Mouse (Mus musculus): ENCODE measurements at regions not wholly inside any gene's neighbourhood (a gene's known extent, or its start where the extent isn't known, plus 50 kb on each side); places are given as distances from the start of the nearest gene placed in this dataset.

DNA sequence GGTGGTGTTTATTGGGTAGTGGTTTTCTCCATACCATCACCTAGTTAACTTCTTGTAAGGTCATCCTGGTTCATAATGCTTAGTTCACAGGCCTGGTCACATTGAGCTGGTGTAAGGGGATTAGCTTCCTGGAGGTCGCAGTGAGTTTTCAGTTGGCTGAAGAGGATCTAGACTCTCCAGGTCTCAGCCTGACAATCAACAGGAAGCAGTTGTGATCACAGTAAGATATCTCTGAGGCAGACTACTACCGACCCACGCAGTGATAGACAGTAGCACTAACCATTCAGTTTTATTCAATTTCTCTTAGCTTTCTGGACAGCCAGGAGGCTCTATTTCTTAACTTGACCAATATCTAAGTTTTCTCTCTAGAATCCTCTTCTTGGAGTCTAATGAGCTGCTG, 108.5 kb upstream of the Prdm1 start:
- DNase-seq (ENCODE audit: low spot score) (no peak), ATAC-seq (ENCODE audit: low FRiP score, low read depth) (no peak)
- Histone ChIP-seq H3K9ac (ENCODE audit: low read depth, low read length, severe bottlenecking) (no peak overlapping the region), H3K4me3 (replicated peaks; ENCODE audit: low read length) (no peak overlapping the region), H3K36me3 (ENCODE audit: control insufficient read depth, insufficient read depth, low read length) (no peaks in the 10 kb centered on the region), H3K4me2 (replicated peaks; ENCODE audit: low read depth, low read length, severe bottlenecking) (no peak overlapping the region), H3K4me1 (ENCODE audit: control insufficient read depth, insufficient read depth, low read length) (no peaks in the 10 kb centered on the region), H3K9me3 (ENCODE audit: control insufficient read depth, low read length) (no peaks in the 10 kb centered on the region), H3K27ac (replicated peaks; ENCODE audit: low read depth, low read length) (no peak overlapping the region), H3K27me3 (ENCODE audit: control insufficient read depth, insufficient read depth, low read length) (no peaks in the 10 kb centered on the region)
- 85% methylated on average over 3 of the region's 3 CpGs for WGBS
- TF ChIP-seq POLR2A (IDR thresholded peaks at IDR 0.05; ENCODE audit: borderline replicate concordance, extremely low read depth, insufficient read depth, insufficient read length): no peak

DNA sequence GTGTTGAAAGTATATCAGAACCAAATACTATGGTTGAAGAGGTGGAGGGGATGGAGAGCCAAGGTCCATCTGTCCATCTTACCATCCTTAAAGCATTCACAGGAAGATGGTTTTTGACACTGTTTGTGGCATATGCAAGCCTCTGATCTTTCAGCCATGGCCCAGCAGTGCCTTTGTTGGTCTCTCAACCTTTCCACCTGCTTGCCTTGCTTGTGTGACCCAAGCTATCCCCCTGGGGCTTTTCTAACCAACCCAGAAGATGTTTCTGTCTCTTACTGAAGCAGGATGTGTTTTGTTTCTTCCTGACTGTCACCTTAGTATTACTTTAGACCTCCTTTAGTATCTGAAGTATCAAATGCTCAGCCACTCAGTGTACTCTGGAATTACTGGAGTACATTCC, 107.8 kb upstream of the Prdm1 start:
- DNase-seq (ENCODE audit: low spot score) (no peak), ATAC-seq (ENCODE audit: low FRiP score, low read depth) (no peak)
- no peak for TF ChIP-seq POLR2A (IDR thresholded peaks at IDR 0.05; ENCODE audit: borderline replicate concordance, extremely low read depth, insufficient read depth, insufficient read length)
- Histone ChIP-seq H3K4me3 (replicated peaks; ENCODE audit: low read length) (no peak overlapping the region), H3K27ac (replicated peaks; ENCODE audit: low read depth, low read length) (no peak overlapping the region), H3K4me1 (ENCODE audit: control insufficient read depth, insufficient read depth, low read length) (no peaks in the 10 kb centered on the region), H3K9ac (ENCODE audit: low read depth, low read length, severe bottlenecking) (no peak overlapping the region), H3K27me3 (ENCODE audit: control insufficient read depth, insufficient read depth, low read length) (no peaks in the 10 kb centered on the region), H3K36me3 (ENCODE audit: control insufficient read depth, insufficient read depth, low read length) (no peaks in the 10 kb centered on the region), H3K4me2 (replicated peaks; ENCODE audit: low read depth, low read length, severe bottlenecking) (no peak overlapping the region), H3K9me3 (ENCODE audit: control insufficient read depth, low read length) (no peaks in the 10 kb centered on the region)

DNA sequence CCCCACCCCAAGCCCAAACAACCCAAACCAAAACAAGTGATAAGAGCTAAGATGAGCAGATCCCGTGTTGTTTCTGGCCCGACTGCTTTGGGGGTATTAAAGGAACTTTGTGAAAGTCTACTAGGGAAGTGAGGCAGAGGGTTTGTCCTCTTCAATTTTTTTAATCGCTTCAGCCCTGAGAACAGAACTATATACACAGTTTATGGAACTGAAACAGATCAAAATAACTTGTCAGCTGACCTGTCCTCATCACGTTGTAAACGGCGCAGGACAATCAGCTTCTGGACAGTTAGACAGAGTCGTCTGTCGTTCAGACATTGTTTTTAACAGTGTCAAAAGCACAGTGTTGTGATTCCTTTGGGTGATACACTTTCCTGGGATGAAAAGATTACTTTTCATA, 103.3 kb upstream of the Prdm1 start:
- TF ChIP-seq POLR2A (IDR thresholded peaks at IDR 0.05; ENCODE audit: borderline replicate concordance, extremely low read depth, insufficient read depth, insufficient read length): no peak
- WGBS: 79% methylated on average over 8 of the region's 8 CpGs
- Histone ChIP-seq H3K4me3 (replicated peaks; ENCODE audit: low read length) (no peak overlapping the region), H3K4me1 (ENCODE audit: control insufficient read depth, insufficient read depth, low read length) (0 out of 2 replicates have a peak, but pooled peaks cover 7% of the 10 kb centered on the region), H3K27me3 (ENCODE audit: control insufficient read depth, insufficient read depth, low read length) (no peaks in the 10 kb centered on the region), H3K27ac (replicated peaks; ENCODE audit: low read depth, low read length) (no peak overlapping the region), H3K9ac (ENCODE audit: low read depth, low read length, severe bottlenecking) (no peak overlapping the region), H3K9me3 (ENCODE audit: control insufficient read depth, low read length) (no peaks in the 10 kb centered on the region), H3K36me3 (ENCODE audit: control insufficient read depth, insufficient read depth, low read length) (no peaks in the 10 kb centered on the region), H3K4me2 (replicated peaks; ENCODE audit: low read depth, low read length, severe bottlenecking) (no peak overlapping the region)
- no peak for ATAC-seq (ENCODE audit: low FRiP score, low read depth)
- DNase-seq (ENCODE audit: low spot score): no peak

DNA sequence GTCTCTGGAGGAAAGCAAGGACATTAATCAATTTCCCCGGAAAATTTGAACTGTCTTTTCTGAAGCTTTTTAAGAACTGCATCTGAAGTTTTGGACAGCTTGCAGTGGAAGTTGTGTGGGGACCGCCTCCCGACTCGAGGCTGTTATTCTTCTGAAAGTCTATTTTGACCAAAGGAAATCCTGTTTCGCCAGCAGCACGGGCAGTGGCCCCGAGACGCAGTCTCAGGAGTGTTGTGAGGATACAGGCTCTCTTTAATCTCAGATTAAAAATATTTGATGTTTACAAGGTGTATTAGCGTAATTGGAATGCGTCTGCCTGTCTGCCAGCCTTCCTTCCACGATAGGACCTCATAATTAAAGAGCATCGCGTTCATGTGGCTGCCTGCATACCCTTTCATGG, 102.2 kb upstream of the Prdm1 start:
- H3K27ac ChIP-seq (replicated peaks; ENCODE audit: low read depth, low read length): no peak overlapping the region
- no peaks in the 10 kb centered on the region for H3K36me3 ChIP-seq (ENCODE audit: control insufficient read depth, insufficient read depth, low read length)
- DNase-seq (ENCODE audit: low spot score) (no peak), ATAC-seq (ENCODE audit: low FRiP score, low read depth) (no peak)
- no peaks in the 10 kb centered on the region for H3K9me3 ChIP-seq (ENCODE audit: control insufficient read depth, low read length)
- TF ChIP-seq POLR2A (IDR thresholded peaks at IDR 0.05; ENCODE audit: borderline replicate concordance, extremely low read depth, insufficient read depth, insufficient read length): no peak
- WGBS: 24% methylated on average over 13 of the region's 13 CpGs
- H3K4me2 ChIP-seq (replicated peaks; ENCODE audit: low read depth, low read length, severe bottlenecking): peak overlapping the region; percentile 22; the same call in 1 of the 2 replicates
- H3K9ac ChIP-seq (ENCODE audit: low read depth, low read length, severe bottlenecking): 0 out of 2 replicates have a peak overlapping the region, but pooled peaks have one; percentile 12
- 0 out of 2 replicates have a peak, but pooled peaks cover 7% of the 10 kb centered on the region for H3K4me1 ChIP-seq (ENCODE audit: control insufficient read depth, insufficient read depth, low read length)
- H3K4me3 ChIP-seq (replicated peaks; ENCODE audit: low read length): no peak overlapping the region
- no peaks in the 10 kb centered on the region for H3K27me3 ChIP-seq (ENCODE audit: control insufficient read depth, insufficient read depth, low read length)

DNA sequence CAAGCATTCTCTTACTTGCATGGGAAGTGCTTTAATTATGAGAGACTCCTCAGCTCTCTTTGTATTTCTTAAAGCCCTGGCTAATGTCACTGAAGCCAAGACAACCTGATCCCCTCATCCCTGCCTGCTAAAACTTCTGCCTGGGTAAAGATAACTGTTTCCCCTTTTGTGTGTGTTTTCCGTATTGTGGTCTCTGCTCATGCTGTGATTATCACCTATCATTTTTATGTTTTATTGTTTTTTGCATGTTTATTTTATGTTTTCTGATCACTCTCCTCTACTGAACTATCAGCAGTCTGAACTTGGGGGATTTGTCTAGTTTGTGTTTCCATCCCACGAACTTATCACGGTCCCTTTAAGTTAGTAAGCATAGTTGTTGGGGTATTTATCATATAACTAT, 100.1 kb upstream of the Prdm1 start:
- no peak overlapping the region for H3K4me3 ChIP-seq (replicated peaks; ENCODE audit: low read length)
- TF ChIP-seq POLR2A (IDR thresholded peaks at IDR 0.05; ENCODE audit: borderline replicate concordance, extremely low read depth, insufficient read depth, insufficient read length): no peak

DNA sequence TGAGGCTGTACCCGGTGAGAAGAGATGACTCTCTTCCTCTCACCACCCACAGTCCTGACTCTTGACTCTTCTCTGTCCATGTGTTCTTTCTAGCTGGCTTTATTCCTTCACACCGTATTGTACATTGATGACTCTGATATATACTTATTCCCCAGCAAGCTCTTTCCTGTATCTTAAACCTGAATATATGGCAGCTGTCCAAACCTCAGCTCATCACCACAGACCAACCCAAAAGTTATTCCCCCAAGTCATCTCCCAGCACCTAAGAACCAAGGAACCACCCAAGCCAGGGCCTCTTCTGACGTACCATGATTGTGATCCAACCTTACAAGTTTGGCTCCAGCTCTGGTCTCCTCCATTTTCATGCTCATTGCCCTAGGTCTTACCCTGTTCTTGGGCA, 99.1 kb upstream of the Prdm1 start:
- TF ChIP-seq POLR2A (IDR thresholded peaks at IDR 0.05; ENCODE audit: borderline replicate concordance, extremely low read depth, insufficient read depth, insufficient read length): no peak
- H3K4me3 ChIP-seq (replicated peaks; ENCODE audit: low read length): no peak overlapping the region
- DNase-seq (ENCODE audit: low spot score) (no peak), ATAC-seq (ENCODE audit: low FRiP score, low read depth) (no peak)
- H3K27me3 ChIP-seq (ENCODE audit: control insufficient read depth, insufficient read depth, low read length): no peaks in the 10 kb centered on the region
- no peak overlapping the region for H3K27ac ChIP-seq (replicated peaks; ENCODE audit: low read depth, low read length)
- no peaks in the 10 kb centered on the region for H3K9me3 ChIP-seq (ENCODE audit: control insufficient read depth, low read length)
- no peak overlapping the region for H3K4me2 ChIP-seq (replicated peaks; ENCODE audit: low read depth, low read length, severe bottlenecking)
- no peak overlapping the region for H3K9ac ChIP-seq (ENCODE audit: low read depth, low read length, severe bottlenecking)
- 0 out of 2 replicates have a peak, but pooled peaks cover 7% of the 10 kb centered on the region for H3K4me1 ChIP-seq (ENCODE audit: control insufficient read depth, insufficient read depth, low read length)
- H3K36me3 ChIP-seq (ENCODE audit: control insufficient read depth, insufficient read depth, low read length): no peaks in the 10 kb centered on the region
- 92% methylated on average over 3 of the region's 3 CpGs for WGBS

More for the DNA sequence above, 100.1 kb upstream of the Prdm1 start:
- 88% methylated on average over 3 of the region's 3 CpGs for WGBS
- no peak overlapping the region for H3K9ac ChIP-seq (ENCODE audit: low read depth, low read length, severe bottlenecking)
- no peak overlapping the region for H3K27ac ChIP-seq (replicated peaks; ENCODE audit: low read depth, low read length)
- no peaks in the 10 kb centered on the region for H3K27me3 ChIP-seq (ENCODE audit: control insufficient read depth, insufficient read depth, low read length)
- H3K9me3 ChIP-seq (ENCODE audit: control insufficient read depth, low read length): no peaks in the 10 kb centered on the region
- H3K4me1 ChIP-seq (ENCODE audit: control insufficient read depth, insufficient read depth, low read length): 0 out of 2 replicates have a peak, but pooled peaks cover 7% of the 10 kb centered on the region
- ATAC-seq (ENCODE audit: low FRiP score, low read depth) (no peak), DNase-seq (ENCODE audit: low spot score) (no peak)
- no peak overlapping the region for H3K4me2 ChIP-seq (replicated peaks; ENCODE audit: low read depth, low read length, severe bottlenecking)
- H3K36me3 ChIP-seq (ENCODE audit: control insufficient read depth, insufficient read depth, low read length): no peaks in the 10 kb centered on the region

All from limb, embryonic 14.5 days (tissue).